Mouse (Mus musculus) olfactory bulb, adult 2 months (tissue): ENCODE data around the gene Dnttip1. TPM values are rescaled to one million over a fixed set of nuclear protein-coding genes. Genes with fewer than 3 reads are reported as not detected.

Experiments used
- H3K27ac ChIP-seq: fragments of 200-500 bp; 2 replicates; pipeline ENCODE4 v1.5.1; 2012; ENCODE audit warnings: low read depth, low read length; ENCODE audit not compliant: insufficient read depth
- H3K4me1 ChIP-seq: fragments of 200-500 bp; 2 replicates; pipeline ENCODE4 v1.6.1; 2012; ENCODE audit warnings: low read length; ENCODE audit not compliant: control insufficient read depth, insufficient read depth
- H3K4me3 ChIP-seq: fragments of 200-500 bp; 2 replicates; pipeline ENCODE4 v1.5.1; 2012; ENCODE audit warnings: mild to moderate bottlenecking, low read depth, low read length, moderate library complexity; ENCODE audit not compliant: insufficient read depth
- CTCF ChIP-seq: fragments of 200-500 bp; IDR thresholded peaks from 2 replicates; pipeline ENCODE4 v1.5.1; 2012; ENCODE audit warnings: low read depth, mild to moderate bottlenecking, low read length, moderate library complexity; ENCODE audit not compliant: insufficient read depth
- POLR2A ChIP-seq: fragments of 200-500 bp; IDR thresholded peaks from 2 replicates; pipeline ENCODE4 v1.6.1; 2012; ENCODE audit warnings: mild to moderate bottlenecking, low read depth, low read length, moderate library complexity; ENCODE audit not compliant: insufficient read depth
- WGBS: fragments of 180-500 bp; shearing (Covaris S2); methylation state at CpG from one replicate; pipeline ENCODE4 v1.1.7; 2018; 5-methylcytosine and 5-hydroxymethylcytosine counted together
- polyA plus RNA-seq: library from polyadenylated mRNA; stranded (reverse); fragments of >200 nt; gene quantifications from 2 replicates; pipeline ENCODE4 v1.2.4, GENCODE M21; 2012; ENCODE audit warnings: low replicate concordance; ENCODE audit not compliant: missing spikeins, insufficient read depth, insufficient read length

The Dnttip1 gene
- polyA plus RNA-seq, 1 experiment, result not detected

DNA sequence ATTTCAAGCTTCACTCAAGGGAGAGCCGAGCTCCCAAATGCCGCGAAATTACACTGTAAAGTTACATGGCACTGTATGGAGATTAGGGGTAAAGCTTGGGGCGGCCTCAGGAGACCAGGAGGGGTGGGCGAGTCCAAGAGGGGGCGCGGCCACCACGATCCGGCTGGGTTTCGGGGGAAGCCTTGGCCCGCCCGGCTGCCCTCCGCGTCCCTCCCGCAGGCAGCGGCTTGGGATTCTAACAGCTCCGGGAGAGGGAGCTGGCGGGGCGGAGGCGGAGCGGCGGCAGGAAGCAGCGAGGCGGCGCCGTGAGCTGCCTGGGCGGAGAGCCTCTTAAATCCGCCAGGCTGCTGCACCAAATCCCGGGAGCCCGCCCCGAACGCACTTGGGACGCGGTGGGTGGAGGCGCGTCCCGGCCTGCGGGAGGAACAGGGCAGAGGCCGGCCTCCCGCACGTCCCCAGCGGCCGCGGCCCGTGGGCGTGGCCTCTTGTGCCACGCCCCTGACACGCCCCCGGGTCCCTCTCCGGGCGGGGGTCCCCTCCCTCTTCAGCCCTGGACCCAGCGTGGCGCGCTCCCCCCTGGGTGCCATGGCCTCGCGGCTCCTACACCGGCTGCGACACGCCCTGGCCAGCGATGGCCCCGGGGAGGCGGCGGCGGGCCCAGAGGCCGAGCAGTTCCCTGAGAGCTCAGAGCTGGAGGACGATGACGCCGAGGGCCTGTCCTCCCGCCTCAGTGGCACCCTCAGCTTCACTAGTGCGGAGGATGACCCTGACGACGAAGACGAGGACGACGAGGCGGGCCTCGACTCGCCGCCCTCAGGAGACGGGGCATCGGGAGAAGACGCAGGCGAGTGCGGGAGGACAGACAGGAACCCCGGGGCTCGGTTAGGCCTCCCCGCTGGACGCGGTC lies 40.0 kb downstream of the Dnttip1 start, which contains the start of gene Snx21:
Gene Snx21, plus strand, starts transcription at position 343 of the 907 bp plus-strand sequence.
- under 1% methylated on average over 88 of the region's 89 CpGs for WGBS
- Histone ChIP-seq H3K4me3 (peak within 1 kb of the TSS; percentile 72), H3K27ac (peak within 1 kb of the TSS; percentile 58), H3K4me1 (peaks cover 16% of the 10 kb centered on the region)
- TF ChIP-seq POLR2A (no peak), CTCF (0 out of 2 replicates have a peak, but pooled peaks have one; percentile 39)

- WGBS, result 3% methylated on average over 15 of the region's 15 CpGs
These were observed 40.7 kb downstream of the Dnttip1 start for GRCm38 (mm10) chr2:164786388-164786885.

GRCm38 (mm10) chr2:164787032-164787431 lies 41.2 kb downstream of the Dnttip1 start:
- 87% methylated on average over 3 of the region's 3 CpGs for WGBS
- H3K4me3 ChIP-seq, result no peak overlapping the region

More at GRCm38 (mm10) chr2:164786388-164786885, 40.7 kb downstream of the Dnttip1 start:
- peaks cover 16% of the 10 kb centered on the region for H3K4me1 ChIP-seq
- H3K27ac ChIP-seq, result peak overlapping the region; percentile 58
- TF ChIP-seq CTCF (no peak), POLR2A (no peak)
- peak overlapping the region; percentile 72 for H3K4me3 ChIP-seq

DNA sequence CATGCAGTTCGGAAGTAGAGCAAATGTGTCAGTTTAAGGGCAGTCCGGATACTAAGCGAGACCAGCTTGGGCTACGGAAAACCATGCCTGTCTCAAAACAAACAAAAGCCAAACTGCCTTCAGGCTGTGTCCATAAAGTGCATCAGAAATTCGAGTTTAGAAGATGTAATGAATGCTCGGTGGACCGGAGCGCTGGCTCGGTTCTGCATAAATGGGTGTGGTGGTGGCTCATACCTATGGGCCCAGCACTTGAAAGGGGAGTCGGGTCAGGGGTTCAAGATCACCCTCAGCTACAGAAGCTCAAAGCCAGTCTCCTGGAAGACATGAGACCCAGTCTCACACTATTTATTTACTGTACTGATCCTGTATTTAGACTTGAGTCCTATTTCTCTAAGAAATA lies 42.0 kb downstream of the Dnttip1 start:
- H3K27ac ChIP-seq, result no peak overlapping the region; the same call in 1 of the 2 replicates
- 72% methylated on average over 10 of the region's 10 CpGs for WGBS
- H3K4me1 ChIP-seq, result peaks cover 24% of the 10 kb centered on the region
- H3K4me3 ChIP-seq, result no peak overlapping the region
- TF ChIP-seq POLR2A, result no peak
- TF ChIP-seq CTCF, result no peak

More at GRCm38 (mm10) chr2:164787032-164787431, 41.2 kb downstream of the Dnttip1 start:
- Histone ChIP-seq H3K27ac (0 out of 2 replicates have a peak overlapping the region, but pooled peaks have one; percentile 58), H3K4me1 (peaks cover 22% of the 10 kb centered on the region)
- no peak for TF ChIP-seq POLR2A
- no peak for TF ChIP-seq CTCF

DNA sequence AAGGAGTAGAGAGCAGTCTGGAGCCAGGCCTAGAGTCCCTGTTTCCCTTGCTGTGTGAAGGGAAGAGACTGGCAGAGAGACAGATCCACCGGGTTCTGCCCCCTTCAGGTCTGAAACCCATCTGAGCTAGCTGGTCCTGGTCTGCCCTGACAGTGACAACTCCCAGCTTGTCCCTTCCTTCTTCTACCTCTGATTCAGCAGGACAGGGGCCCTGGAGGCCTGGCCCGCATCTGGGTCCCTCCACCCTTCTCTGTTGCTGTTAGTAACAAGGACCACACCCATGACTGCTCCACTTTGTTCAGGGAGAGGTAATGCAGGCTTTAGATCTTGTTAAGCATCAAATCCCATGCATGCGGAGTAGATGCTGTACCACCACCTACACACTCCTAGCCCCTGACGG lies 42.6 kb downstream of the Dnttip1 start:
- H3K4me1 ChIP-seq, result peaks cover 25% of the 10 kb centered on the region
- no peak overlapping the region for H3K27ac ChIP-seq
- WGBS, result 78% methylated on average over 4 of the region's 4 CpGs
- no peak overlapping the region for H3K4me3 ChIP-seq
- TF ChIP-seq POLR2A (no peak), CTCF (no peak)

DNA sequence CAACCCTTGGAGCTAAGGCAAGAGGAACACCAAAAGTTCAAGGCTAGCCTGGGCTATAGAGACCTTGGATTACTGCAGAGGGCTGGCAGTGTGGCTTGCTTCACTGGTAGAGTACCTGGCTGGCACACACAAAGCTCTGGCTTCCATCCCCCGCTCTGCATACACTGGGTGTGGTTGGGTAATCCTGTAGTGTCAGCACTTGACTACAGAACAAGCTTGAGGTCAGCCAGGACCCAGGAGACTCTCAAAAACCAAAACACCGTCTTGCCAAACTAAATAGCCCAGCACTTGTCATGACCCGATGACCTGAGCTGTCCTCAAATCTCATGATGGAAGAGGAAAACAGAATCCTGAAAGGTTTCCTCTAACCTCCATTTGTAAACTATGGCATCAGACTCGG lies 44.7 kb downstream of the Dnttip1 start:
- H3K4me3 ChIP-seq, result no peak overlapping the region
- H3K27ac ChIP-seq, result no peak overlapping the region
- H3K4me1 ChIP-seq, result peaks cover 27% of the 10 kb centered on the region
- TF ChIP-seq CTCF (no peak), POLR2A (no peak)
- 84% methylated on average over 4 of the region's 4 CpGs for WGBS

- peaks cover 23% of the 10 kb centered on the region for H3K4me1 ChIP-seq
- no peak for TF ChIP-seq CTCF
- no peak for TF ChIP-seq POLR2A
- H3K27ac ChIP-seq, result no peak overlapping the region
- WGBS, result 77% methylated on average over 18 of the region's 18 CpGs
- no peak overlapping the region for H3K4me3 ChIP-seq
These were observed 46.1 kb downstream of the Dnttip1 start for GRCm38 (mm10) chr2:164791841-164792261.

DNA sequence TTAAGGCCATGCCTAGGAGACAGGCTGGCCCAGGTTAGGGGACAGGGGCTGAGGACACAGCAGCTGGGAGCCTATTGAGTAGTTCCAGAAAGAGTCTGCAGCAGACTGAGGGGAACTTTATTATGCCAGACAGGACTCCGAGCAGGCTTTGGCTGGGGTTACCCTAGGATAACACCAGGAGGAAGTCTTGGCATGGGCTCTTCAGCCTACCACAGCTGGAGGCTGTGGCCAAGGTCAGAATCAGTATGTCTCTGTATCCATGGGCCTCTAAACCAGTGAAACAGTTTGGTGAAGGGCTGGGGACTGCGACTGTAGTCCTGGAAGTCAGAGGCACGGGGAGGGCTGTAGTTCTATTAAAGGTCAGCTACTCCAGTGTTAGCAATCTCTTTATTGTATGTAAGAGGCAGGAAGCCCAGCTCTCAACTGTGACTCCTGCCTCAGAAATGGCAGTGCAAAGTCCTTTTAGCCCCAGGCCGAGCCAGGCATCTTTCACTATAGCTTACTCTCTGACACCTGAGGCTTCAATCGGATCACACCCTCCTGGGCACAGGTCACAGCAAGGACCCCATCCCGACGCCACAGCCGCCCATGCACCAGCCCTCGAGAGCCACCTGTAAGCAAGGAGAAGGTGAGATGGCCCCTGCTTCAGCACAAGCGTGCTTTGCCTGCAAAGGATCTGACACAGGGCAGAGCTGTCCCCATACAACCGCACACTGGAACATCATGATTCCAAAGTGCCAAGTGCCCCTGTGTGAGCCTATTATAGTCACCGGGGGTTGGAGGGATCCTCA lies 46.8 kb downstream of the Dnttip1 start:
- 84% methylated on average over 12 of the region's 12 CpGs for WGBS
- TF ChIP-seq POLR2A (no peak), CTCF (no peak)
- Histone ChIP-seq H3K4me1 (peaks cover 23% of the 10 kb centered on the region), H3K27ac (no peak overlapping the region), H3K4me3 (no peak overlapping the region)
